Mouse (Mus musculus) hindbrain, embryonic 12.5 days (tissue): Measurements from ENCODE around the gene Fat3. TPM values are rescaled to one million over a fixed set of nuclear protein-coding genes. Genes with fewer than 3 reads are reported as not detected.

Experiments used
- ATAC-seq: fragments of 200-750 bp; cut with Nextera tagmentation; 2 replicates; pipeline ENCODE4 v1.8.0; 2017; ENCODE audit warnings: moderate TSS enrichment; ENCODE audit not compliant: low FRiP score
- H3K27ac ChIP-seq: fragments of 300-500 bp; sonication (generic); 2 replicates; pipeline ENCODE4 v1.5.1; 2016; ENCODE audit warnings: mild to moderate bottlenecking
- H3K27me3 ChIP-seq: fragments of 300-500 bp; sonication (generic); 2 replicates; pipeline ENCODE4 v1.6.1; 2016; ENCODE audit warnings: mild to moderate bottlenecking
- H3K36me3 ChIP-seq: fragments of 300-500 bp; sonication (generic); 2 replicates; pipeline ENCODE4 v1.6.1; 2016; ENCODE audit warnings: mild to moderate bottlenecking
- H3K4me1 ChIP-seq: fragments of 300-500 bp; sonication (generic); 2 replicates; pipeline ENCODE4 v1.6.1; 2016
- H3K4me2 ChIP-seq: fragments of 300-500 bp; sonication (generic); replicated peaks from 2 replicates; pipeline ENCODE4 v1.6.1; 2016; ENCODE audit warnings: mild to moderate bottlenecking
- H3K4me3 ChIP-seq: fragments of 300-500 bp; sonication (generic); 2 replicates; pipeline ENCODE4 v1.5.1; 2016; ENCODE audit warnings: mild to moderate bottlenecking
- H3K9ac ChIP-seq: fragments of 300-500 bp; sonication (generic); 2 replicates; pipeline ENCODE4 v1.6.1; 2016; ENCODE audit warnings: mild to moderate bottlenecking, moderate library complexity
- H3K9me3 ChIP-seq: fragments of 300-500 bp; sonication (generic); replicated peaks from 2 replicates; pipeline ENCODE4 v1.6.1; 2016; ENCODE audit warnings: mild to moderate bottlenecking
- WGBS: fragments of 180-500 bp; shearing (Covaris S2); methylation state at CpG from one replicate; pipeline ENCODE4 v1.1.7; 2016; 5-methylcytosine and 5-hydroxymethylcytosine counted together
- polyA plus RNA-seq: library from polyadenylated mRNA; unstranded; fragments of >200 nt; fragmentation: Nextera tagmentation; extraction: Ambion mirVana; gene quantifications from 2 replicates; pipeline ENCODE4 v1.2.1, GENCODE M21; 2016

Fat3 gene
- polyA plus RNA-seq, 1 experiment from 2014 or later: 11.6 TPM

DNA sequence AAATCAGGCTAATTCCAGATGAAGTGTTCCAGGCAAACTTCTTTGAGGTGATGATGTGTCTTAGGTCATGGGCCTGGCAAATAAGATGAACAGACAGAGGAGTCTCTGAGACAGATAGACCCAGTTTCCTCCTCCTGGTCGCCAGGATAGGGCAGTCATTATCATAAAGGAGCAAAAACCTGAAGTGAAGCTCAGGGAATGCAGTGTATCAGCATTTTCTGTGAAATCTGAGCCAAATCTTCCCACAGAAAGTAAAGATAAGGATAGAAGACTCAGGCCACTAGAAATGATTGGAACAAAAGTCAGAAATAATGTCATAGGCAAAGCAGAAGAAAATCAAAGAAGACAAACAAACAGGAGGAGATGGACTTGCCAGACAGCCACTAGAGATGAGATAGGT lies 287.8 kb downstream of the Fat3 start:
- ATAC-seq: no peak
- Histone ChIP-seq H3K27ac (no peak overlapping the region), H3K9me3 (no peaks in the 10 kb centered on the region), H3K9ac (no peak overlapping the region), H3K4me3 (no peak overlapping the region), H3K4me2 (no peak overlapping the region), H3K4me1 (peaks cover 25% of the 10 kb centered on the region), H3K27me3 (no peaks in the 10 kb centered on the region), H3K36me3 (no peaks in the 10 kb centered on the region)
- 60% methylated on average over 1 of the region's 1 CpGs for WGBS

DNA sequence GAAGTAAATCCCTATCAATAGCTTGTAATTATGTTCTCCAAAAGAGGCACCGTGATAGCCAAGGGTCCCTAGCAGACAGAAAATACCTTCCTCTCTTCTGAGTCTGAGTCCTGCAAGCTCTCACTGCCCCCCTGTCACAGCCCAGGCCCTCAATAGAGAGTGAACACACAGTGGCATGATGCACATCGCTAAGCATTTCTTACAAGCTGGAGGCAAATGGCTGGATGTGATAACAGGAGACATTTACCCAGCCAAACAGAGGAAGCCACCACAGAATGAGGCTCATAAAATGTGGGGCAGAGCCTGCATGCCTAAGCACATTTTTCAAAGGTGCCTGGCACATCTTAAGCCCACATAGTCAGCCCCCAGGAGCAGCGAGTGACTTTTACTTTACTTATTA lies 288.5 kb downstream of the Fat3 start:
- H3K9ac ChIP-seq: no peak overlapping the region
- no peak overlapping the region for H3K4me2 ChIP-seq
- H3K27ac ChIP-seq: peak overlapping the region; percentile 40; the same call in 1 of the 2 replicates
- ATAC-seq: no peak
- H3K9me3 ChIP-seq: no peaks in the 10 kb centered on the region
- WGBS: 71% methylated on average over 3 of the region's 3 CpGs
- H3K4me1 ChIP-seq: peaks cover 25% of the 10 kb centered on the region
- H3K27me3 ChIP-seq: no peaks in the 10 kb centered on the region
- H3K4me3 ChIP-seq: no peak overlapping the region
- H3K36me3 ChIP-seq: no peaks in the 10 kb centered on the region

DNA sequence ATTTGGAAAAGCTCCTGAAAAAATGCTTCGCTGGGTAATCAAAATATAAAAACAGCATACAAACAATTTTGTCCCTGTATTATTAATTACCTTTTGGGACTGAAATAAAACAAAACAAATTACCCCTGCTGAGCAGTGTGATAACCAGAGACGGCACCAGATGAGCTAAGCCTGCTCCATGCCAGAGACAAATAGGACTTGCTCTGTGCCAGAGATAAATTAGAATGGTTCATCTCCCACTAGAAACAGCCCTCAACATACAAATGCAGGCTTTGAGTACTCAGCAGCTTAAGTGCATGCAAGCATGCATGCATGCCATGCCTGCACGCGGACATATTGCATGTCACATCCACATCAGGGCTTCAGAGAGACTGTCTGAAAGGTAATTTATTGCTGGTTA lies 288.9 kb downstream of the Fat3 start:
- H3K4me2 ChIP-seq: no peak overlapping the region
- no peak for ATAC-seq
- H3K9me3 ChIP-seq: no peaks in the 10 kb centered on the region
- H3K4me1 ChIP-seq: peaks cover 25% of the 10 kb centered on the region
- no peak overlapping the region for H3K4me3 ChIP-seq
- H3K9ac ChIP-seq: no peak overlapping the region
- H3K27ac ChIP-seq: no peak overlapping the region
- H3K27me3 ChIP-seq: no peaks in the 10 kb centered on the region
- no peaks in the 10 kb centered on the region for H3K36me3 ChIP-seq
- 67% methylated on average over 4 of the region's 4 CpGs for WGBS

DNA sequence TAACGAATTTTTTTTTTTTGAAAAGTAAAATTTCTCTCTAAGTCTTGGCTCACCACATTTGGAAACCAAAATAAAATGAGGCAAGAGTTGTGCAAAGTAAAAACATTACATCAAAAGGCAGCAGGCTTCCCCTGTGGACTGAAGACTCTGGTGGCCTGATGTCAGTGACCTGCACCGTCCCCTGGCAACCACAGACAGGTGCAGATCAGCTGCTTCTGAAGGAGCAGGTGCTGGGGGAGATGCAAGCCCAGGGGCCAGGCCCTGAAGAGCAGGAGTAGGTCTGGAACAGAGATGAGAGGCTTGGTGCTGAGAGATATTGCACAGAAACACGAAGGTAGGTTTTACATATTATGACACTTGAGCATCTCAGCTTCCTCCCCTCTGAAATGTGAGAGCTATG lies 289.6 kb downstream of the Fat3 start:
- no peaks in the 10 kb centered on the region for H3K9me3 ChIP-seq
- ATAC-seq: no peak
- H3K4me2 ChIP-seq: no peak overlapping the region
- WGBS: 66% methylated on average over 3 of the region's 3 CpGs
- no peak overlapping the region for H3K4me3 ChIP-seq
- H3K4me1 ChIP-seq: peaks cover 25% of the 10 kb centered on the region
- H3K9ac ChIP-seq: no peak overlapping the region
- no peaks in the 10 kb centered on the region for H3K27me3 ChIP-seq
- no peaks in the 10 kb centered on the region for H3K36me3 ChIP-seq
- H3K27ac ChIP-seq: peak overlapping the region; percentile 44; the same call in 1 of the 2 replicates

DNA sequence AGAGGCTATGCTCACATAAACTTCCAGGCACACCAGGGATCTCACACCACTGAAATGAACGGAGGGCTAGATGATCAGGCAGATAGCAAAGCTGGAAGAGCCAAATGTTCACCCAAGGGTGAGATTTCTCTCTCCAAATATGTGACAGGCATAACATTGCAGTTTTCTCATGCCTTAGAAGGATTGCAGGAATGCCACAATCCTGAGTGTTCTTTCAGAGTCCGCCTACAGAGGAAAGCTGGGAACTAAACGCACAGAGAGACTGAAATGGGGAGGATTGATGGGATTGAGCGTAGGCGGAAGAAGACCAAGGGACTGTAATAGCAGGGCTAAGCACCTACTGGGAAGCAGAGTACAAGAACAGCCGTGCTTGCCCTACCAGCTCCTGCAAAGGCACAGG lies 298.8 kb downstream of the Fat3 start:
- Histone ChIP-seq H3K4me1 (no peaks in the 10 kb centered on the region), H3K4me3 (no peak overlapping the region), H3K27me3 (no peaks in the 10 kb centered on the region), H3K27ac (peak overlapping the region; percentile 26; the same call in 1 of the 2 replicates), H3K36me3 (no peaks in the 10 kb centered on the region), H3K4me2 (no peak overlapping the region), H3K9me3 (no peaks in the 10 kb centered on the region), H3K9ac (no peak overlapping the region)
- WGBS: 69% methylated on average over 6 of the region's 6 CpGs
- no peak for ATAC-seq

DNA sequence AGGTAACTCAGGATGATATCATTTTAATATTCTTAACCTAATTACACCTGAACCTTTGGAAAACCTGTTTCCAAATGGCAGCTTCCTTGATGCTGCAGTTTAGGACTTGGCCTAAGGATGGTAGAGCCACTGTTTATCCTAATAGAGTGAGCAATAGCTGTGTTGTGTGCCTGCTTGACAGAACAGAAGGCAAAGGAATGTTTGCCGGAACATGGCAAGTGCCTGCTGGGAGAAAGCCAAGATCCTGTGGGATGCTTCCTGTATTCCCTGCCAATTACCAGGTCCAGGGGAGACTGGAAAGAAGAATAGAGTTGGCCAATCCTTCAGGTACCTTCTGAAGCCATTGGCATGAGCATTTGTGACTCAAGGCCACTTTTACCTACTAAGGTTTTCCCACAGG lies 300.1 kb downstream of the Fat3 start:
- no peak for ATAC-seq

DNA sequence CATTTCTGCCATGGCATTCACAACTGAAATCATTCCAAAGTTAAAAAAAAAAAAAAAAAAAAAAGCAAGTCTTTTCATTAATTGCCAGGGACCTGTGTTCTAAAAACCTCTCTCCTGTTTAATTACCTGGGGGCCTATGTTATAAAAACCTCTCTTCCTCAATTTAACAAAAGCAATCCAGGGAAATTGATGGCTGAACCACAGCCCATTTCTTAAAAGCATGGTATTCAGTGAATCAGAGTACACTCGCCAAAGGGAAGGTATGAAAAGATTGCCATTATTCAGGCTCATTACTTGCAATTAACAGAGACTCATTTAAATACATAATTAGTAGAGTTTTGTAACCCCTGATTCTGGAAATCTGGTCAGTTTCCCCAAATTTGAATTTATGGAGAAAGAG lies 314.6 kb downstream of the Fat3 start:
- Histone ChIP-seq H3K4me1 (no peaks in the 10 kb centered on the region), H3K4me2 (no peak overlapping the region), H3K27me3 (no peaks in the 10 kb centered on the region), H3K27ac (no peak overlapping the region), H3K9me3 (no peaks in the 10 kb centered on the region), H3K4me3 (no peak overlapping the region), H3K36me3 (no peaks in the 10 kb centered on the region), H3K9ac (no peak overlapping the region)
- 60% methylated on average over 1 of the region's 1 CpGs for WGBS
- no peak for ATAC-seq

More for the DNA sequence above, 300.1 kb downstream of the Fat3 start:
- H3K27ac ChIP-seq: no peak overlapping the region
- H3K9ac ChIP-seq: no peak overlapping the region
- no peaks in the 10 kb centered on the region for H3K9me3 ChIP-seq
- H3K4me1 ChIP-seq: no peaks in the 10 kb centered on the region
- WGBS: 74% methylated on average over 1 of the region's 1 CpGs
- H3K36me3 ChIP-seq: no peaks in the 10 kb centered on the region
- no peaks in the 10 kb centered on the region for H3K27me3 ChIP-seq
- H3K4me2 ChIP-seq: no peak overlapping the region
- H3K4me3 ChIP-seq: no peak overlapping the region

DNA sequence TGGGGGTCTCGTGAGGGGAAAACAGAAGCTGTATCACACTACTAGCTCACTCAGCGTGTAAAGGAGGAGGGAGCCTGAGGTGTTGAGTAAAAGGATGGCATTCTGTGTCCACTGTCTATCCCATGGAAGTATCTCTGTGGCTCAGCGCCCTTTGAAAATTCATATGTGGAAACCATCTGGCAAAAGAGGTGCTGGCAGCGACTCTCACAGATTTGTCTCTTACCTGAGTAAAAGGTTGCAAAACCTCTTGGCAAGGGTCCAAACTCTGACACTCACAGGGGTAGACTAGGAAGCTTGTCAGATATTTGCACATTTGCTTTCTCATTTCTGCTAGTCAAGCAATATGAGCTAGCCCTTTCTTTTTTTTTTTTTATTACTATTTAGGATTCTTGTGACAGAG lies 331.8 kb downstream of the Fat3 start:
- H3K36me3 ChIP-seq: no peaks in the 10 kb centered on the region
- no peaks in the 10 kb centered on the region for H3K9me3 ChIP-seq
- no peak overlapping the region for H3K4me2 ChIP-seq
- no peaks in the 10 kb centered on the region for H3K27me3 ChIP-seq
- H3K4me3 ChIP-seq: no peak overlapping the region
- no peak overlapping the region for H3K27ac ChIP-seq
- no peak overlapping the region for H3K9ac ChIP-seq
- H3K4me1 ChIP-seq: no peaks in the 10 kb centered on the region
- WGBS: 88% methylated on average over 4 of the region's 4 CpGs
- ATAC-seq: no peak

DNA sequence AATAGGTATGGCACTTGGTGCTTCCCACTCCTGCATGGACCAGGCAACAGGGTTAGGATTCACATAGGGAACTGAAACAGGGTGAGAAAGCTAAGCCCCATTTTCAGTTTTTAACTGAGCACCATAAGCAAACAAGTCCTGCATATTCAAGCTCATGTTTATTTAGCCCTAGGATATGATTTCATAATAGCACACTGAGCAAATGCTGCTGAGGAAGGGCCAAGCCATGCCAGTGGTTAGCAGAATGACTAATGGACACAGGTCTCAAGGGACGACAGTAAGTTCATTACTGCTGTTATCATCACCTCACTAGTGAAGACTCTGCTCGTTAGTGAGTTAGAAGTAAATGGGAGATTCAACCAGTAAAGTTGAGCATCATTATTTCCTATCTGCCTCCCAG lies 333.0 kb downstream of the Fat3 start:
- Histone ChIP-seq H3K4me1 (no peaks in the 10 kb centered on the region), H3K9me3 (no peaks in the 10 kb centered on the region), H3K36me3 (no peaks in the 10 kb centered on the region), H3K4me2 (no peak overlapping the region), H3K4me3 (no peak overlapping the region), H3K27me3 (no peaks in the 10 kb centered on the region), H3K9ac (no peak overlapping the region), H3K27ac (no peak overlapping the region)
- WGBS: 64% methylated on average over 2 of the region's 2 CpGs
- no peak for ATAC-seq

DNA sequence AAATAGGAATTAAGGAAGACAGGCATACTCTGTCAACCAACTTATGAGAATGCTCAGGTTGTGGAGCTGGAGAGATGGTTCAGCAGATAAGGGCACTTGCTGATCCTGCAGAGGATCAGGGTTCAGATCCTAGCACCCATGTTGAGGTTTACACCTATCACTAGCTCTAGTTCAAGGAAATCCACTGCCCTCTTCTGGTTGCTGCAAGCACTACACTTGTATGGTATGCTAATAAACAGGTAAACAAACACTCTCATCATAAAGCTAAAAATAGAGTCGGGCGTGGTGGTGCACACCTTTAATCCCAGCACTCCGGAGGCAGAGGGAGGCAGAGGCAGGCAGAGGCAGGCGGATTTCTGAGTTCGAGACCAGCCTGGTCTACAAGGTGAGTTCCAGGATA lies 341.7 kb downstream of the Fat3 start:
- Histone ChIP-seq H3K9me3 (no peaks in the 10 kb centered on the region), H3K36me3 (no peaks in the 10 kb centered on the region), H3K4me3 (no peak overlapping the region), H3K27me3 (no peaks in the 10 kb centered on the region), H3K4me2 (no peak overlapping the region), H3K27ac (no peak overlapping the region), H3K9ac (no peak overlapping the region), H3K4me1 (no peaks in the 10 kb centered on the region)
- WGBS: 91% methylated on average over 5 of the region's 5 CpGs
- ATAC-seq: no peak

DNA sequence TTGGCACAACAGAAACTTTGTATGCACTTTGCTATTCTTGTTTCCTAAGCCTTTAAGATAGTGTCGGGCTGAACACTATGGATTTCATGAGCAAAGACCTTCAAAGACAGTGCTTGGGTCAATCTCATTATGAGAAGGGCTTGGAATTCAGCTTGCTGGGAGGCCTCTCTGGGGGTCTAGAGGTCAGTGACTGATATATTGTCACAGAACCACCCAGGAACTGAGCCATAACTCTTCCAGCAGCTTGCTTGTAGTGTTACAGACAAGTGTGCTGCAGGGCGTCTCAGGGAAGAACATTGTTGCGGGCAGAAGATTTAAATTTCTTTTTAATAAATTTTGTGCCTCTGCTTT lies 347.5 kb downstream of the Fat3 start:
- Histone ChIP-seq H3K4me3 (no peak overlapping the region), H3K4me2 (no peak overlapping the region), H3K9me3 (no peaks in the 10 kb centered on the region), H3K36me3 (no peaks in the 10 kb centered on the region), H3K4me1 (peaks cover 10% of the 10 kb centered on the region), H3K27ac (no peak overlapping the region), H3K9ac (no peak overlapping the region), H3K27me3 (no peaks in the 10 kb centered on the region)
- ATAC-seq: no peak
- WGBS: 30% methylated on average over 3 of the region's 3 CpGs

DNA sequence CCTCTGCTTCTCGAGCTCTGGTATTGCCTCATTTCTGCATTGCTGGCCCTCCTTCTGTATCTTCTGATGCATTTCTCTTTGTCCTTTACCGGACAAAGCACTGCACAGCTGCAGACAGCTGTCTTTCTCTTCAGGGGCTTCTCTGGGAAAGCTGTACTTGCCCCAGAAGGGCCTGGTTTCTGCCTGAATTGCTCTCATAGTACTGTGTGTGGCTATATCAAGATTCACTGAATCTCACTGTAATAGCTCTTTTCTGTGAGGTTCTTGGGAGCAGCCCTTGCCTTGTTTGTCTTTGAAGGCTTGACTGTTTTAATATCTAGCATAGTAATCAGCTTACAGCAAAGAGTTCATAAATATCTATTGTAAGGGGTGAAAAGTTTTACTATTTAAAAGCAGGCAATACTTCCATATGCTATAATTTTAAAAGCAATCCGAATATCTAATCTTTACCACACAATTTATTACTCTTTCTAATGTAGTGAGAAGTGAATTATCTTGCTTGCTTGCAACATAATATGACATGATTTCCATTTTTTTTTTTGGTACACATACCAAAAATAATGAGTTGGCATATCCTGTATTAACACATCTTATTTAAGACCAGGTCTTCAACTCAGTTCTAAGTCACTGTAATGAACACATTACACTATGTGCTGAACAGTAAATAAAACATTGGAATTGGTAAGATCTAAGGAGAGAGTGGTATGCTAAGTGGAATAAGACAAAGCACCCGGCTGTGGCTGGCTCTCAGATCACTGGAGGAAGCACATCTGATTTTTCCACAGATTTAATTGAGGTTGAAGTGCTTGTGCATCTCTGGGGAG lies 348.1 kb downstream of the Fat3 start:
- 45% methylated on average over 4 of the region's 4 CpGs for WGBS
- Histone ChIP-seq H3K36me3 (no peaks in the 10 kb centered on the region), H3K9ac (no peak overlapping the region), H3K27me3 (no peaks in the 10 kb centered on the region), H3K4me2 (no peak overlapping the region), H3K9me3 (no peaks in the 10 kb centered on the region), H3K27ac (no peak overlapping the region), H3K4me1 (peaks cover 14% of the 10 kb centered on the region), H3K4me3 (no peak overlapping the region)
- no peak for ATAC-seq

DNA sequence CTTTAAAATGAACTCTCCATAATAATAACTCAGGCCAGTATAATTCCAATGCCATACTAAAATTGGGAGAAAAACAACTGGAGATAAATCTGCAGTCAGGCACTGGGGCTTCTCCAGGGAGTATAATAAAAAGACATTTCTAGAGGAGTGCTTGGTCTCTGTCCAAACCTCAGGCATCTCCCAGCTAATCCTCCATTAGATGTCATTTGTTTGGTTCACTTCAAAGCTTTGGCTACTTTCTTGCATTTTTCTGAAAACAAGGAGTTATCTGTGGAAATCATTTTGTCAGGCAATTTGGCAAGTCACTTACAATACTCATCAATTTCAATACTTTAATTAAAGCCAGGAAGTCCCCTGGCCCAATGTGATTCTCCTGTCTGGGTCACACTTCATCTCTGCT lies 351.0 kb downstream of the Fat3 start:
- H3K27me3 ChIP-seq: no peaks in the 10 kb centered on the region
- peaks cover 19% of the 10 kb centered on the region for H3K4me1 ChIP-seq
- no peak overlapping the region for H3K9ac ChIP-seq
- H3K4me2 ChIP-seq: no peak overlapping the region
- H3K9me3 ChIP-seq: no peaks in the 10 kb centered on the region
- no peak for ATAC-seq
- no peak overlapping the region for H3K4me3 ChIP-seq
- H3K27ac ChIP-seq: no peak overlapping the region
- H3K36me3 ChIP-seq: no peaks in the 10 kb centered on the region
